Mouse (Mus musculus) embryonic fibroblast, embryonic 13.5 days (primary cell): ENCODE measurements around the gene Arl2. TPM values are rescaled to one million over a fixed set of nuclear protein-coding genes. Genes with fewer than 3 reads are reported as not detected.
"Not testable (repeated sequence)": the region's sequence is repeated elsewhere in the genome, so short reads cannot be mapped to it uniquely, and the experiment has no call there.

Experiments used
- H3K27ac ChIP-seq: 2 replicates; pipeline ENCODE4 v1.5.1; 2012; ENCODE audit warnings: low read length, control low read depth, inconsistent platforms; ENCODE audit not compliant: insufficient read depth
- H3K4me1 ChIP-seq: 2 replicates; pipeline ENCODE4 v1.6.1; 2011; ENCODE audit warnings: low read length; ENCODE audit not compliant: control insufficient read depth, insufficient read depth
- H3K4me3 ChIP-seq: 2 replicates; pipeline ENCODE4 v1.5.1; 2011; ENCODE audit warnings: mild to moderate bottlenecking, control low read depth, low read length; ENCODE audit not compliant: insufficient read depth
- CTCF ChIP-seq: IDR thresholded peaks from 2 replicates; pipeline ENCODE4 v1.5.1; 2011; ENCODE audit warnings: mild to moderate bottlenecking, control low read depth, low read length, moderate library complexity, borderline replicate concordance; ENCODE audit not compliant: insufficient read depth
- POLR2A ChIP-seq: IDR thresholded peaks from 2 replicates; pipeline ENCODE4 v1.6.1; 2011; ENCODE audit warnings: low read depth, mild to moderate bottlenecking, control low read depth, low read length, moderate library complexity
- polyA plus RNA-seq: library from polyadenylated mRNA; stranded (reverse); fragments of >200 nt; gene quantifications from 2 replicates; pipeline ENCODE4 v1.2.4, GENCODE M21; 2011; ENCODE audit warnings: low read depth; ENCODE audit not compliant: missing spikeins, insufficient read length

The Arl2 gene
- polyA plus RNA-seq, 1 experiment: 56.2 TPM

DNA sequence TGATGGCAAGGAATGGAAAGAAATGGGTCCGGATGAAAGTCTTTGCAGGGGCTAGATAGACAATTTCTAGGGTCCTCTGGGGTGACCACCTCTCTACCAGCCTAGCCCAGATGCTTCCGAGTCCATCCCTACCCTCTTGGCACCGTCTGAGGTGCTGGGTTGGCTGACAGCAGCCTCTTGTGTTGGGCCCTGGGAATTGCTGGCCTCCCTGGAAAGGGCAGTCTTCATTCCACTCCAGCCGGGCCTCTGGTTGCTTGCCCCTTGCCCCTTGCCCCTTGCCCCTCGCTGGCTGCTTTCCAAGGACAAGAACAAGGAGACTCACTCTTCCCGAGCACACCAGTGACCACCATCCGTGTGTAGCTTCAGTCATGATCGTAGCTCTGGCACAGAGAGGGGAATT, 15.0 kb upstream of the Arl2 start:
- no peaks in the 10 kb centered on the region for H3K4me1 ChIP-seq
- H3K27ac ChIP-seq: no peak overlapping the region
- no peak overlapping the region for H3K4me3 ChIP-seq
- no peak for TF ChIP-seq POLR2A
- peak; percentile 24; the same call in 1 of the 2 replicates for TF ChIP-seq CTCF

DNA sequence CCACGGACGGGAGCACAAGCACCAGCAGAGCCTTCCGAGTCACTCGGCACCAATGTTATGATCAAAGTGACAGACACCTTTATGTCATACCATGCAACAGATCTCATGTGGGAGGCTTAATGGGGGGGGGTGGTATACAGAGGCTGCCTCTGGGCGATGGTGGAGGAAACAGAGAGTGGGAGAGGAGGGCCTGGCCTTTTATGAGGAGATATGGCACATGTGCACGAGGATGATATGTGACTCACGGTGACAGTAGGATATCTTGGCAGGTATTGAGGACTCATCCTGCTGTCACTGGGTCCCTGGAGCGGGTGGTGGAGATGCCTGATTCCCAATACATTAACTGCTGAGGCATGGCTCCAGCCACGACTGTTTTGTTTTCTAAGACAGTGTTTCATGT, 13.8 kb upstream of the Arl2 start:
- no peak for TF ChIP-seq POLR2A
- no peak for TF ChIP-seq CTCF
- H3K4me1 ChIP-seq: no peaks in the 10 kb centered on the region
- H3K4me3 ChIP-seq: no peak overlapping the region
- no peak overlapping the region for H3K27ac ChIP-seq

DNA sequence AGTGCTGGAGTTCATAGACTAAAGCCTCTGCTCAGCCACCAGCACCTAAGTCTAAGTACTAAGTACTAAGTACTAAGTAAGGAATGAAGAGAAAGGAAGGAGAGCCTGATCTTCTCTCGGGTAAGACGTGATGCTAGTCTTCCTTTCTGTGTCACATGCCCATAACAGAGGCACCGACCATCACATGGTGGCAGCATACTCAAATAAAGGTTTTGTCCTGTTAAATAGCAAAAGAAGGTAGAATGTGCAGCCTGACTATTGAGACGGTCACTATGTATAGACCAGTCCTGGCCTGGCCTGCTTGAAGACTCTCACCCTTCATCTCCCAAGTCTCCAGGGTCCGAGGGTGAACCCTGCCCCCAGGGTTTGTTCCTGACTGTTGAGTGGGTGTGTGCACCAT, 3.5 kb upstream of the Arl2 start:
- no peak overlapping the region for H3K4me3 ChIP-seq
- H3K27ac ChIP-seq: no peak overlapping the region
- TF ChIP-seq POLR2A (no peak), CTCF (no peak)
- no peaks in the 10 kb centered on the region; the same call in 1 of the 2 replicates for H3K4me1 ChIP-seq

DNA sequence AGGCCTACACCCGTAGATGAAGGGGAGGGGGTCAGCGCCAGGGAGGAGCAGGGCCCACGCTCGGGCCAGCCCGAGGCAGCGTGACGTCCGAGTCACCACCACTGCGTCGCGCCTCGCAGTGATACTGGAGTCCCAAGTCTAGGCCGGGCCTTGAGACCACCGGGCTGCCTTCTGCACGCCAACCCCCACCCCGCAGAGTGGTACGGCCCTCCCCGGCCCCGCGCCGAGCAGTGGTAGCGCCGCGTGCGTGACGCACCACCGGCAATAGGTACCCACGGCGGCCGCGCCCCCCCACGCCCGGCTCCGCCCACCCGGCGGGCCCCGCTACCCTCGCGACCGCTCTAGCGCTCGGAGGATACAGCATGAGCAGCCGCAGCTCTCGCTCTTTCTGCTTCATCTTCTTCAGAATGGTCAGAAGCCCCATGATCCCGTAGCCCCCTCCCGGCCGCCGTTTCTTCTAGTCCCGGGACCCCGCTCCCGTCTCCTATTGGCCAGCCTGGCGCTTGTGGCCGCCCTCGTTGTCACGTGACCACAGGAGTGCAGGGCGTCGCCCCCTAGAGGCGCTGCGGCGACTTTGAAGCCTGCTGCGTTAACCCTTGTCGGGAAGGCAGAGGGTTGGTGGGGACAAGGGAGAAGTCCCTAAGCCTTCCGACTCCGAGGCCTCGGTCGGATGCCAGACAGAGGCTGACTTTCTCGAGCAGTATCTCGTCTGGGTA, 512 bp downstream of the Arl2 start, which contains the start of gene Batf2:
Gene Batf2, plus strand, starts transcription at position 306 of the 716 bp plus-strand sequence.
- Histone ChIP-seq H3K27ac (peak within 1 kb of the TSS; percentile 93), H3K4me1 (peaks cover 7% of the 10 kb centered on the region), H3K4me3 (peak within 1 kb of the TSS; percentile 51)
- TF ChIP-seq POLR2A: peak; percentile 60
- TF ChIP-seq CTCF: peak; percentile 76

DNA sequence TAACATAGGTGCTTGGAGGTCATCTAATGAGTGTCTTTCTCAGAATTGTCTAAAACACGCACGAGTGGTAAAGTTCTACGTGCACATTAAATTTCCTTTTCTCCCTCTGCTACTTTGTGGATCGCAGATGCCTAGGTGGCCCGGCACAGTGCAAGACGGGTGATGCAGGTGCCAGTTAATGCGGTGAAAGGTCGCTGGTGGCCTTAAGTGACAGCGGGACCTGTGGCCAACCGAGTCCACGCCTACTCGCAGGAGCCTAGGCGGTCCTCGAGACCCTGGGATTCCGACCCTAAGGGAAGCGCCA, 1.0 kb downstream of the Arl2 start:
- Histone ChIP-seq H3K4me3 (peak overlapping the region; percentile 51), H3K27ac (peak overlapping the region; percentile 93), H3K4me1 (peaks cover 9% of the 10 kb centered on the region)
- TF ChIP-seq POLR2A: no peak; the same call in 1 of the 2 replicates
- no peak for TF ChIP-seq CTCF

DNA sequence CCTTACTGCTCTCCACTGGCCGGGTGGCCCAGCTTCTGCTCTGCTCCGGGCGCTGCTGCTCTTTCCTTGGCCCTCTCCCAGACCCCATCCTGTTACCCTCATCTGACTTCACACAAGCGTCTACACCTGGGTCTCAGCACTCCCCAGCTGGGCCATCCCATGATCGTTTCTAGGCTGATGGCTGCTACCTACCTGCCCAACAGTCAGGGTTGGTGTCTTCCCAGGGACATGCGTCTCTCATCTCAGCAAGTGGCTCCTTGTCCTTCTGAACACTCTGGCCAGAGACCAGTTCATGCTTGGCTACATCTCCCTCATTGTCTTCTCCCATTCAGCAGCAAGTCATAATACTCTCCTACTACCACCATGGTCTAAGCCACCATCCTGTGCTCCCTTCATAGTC, 1.6 kb downstream of the Arl2 start:
- TF ChIP-seq CTCF: no peak
- TF ChIP-seq POLR2A: no peak
- Histone ChIP-seq H3K4me1 (peaks cover 9% of the 10 kb centered on the region), H3K27ac (no peak overlapping the region), H3K4me3 (no peak overlapping the region)

DNA sequence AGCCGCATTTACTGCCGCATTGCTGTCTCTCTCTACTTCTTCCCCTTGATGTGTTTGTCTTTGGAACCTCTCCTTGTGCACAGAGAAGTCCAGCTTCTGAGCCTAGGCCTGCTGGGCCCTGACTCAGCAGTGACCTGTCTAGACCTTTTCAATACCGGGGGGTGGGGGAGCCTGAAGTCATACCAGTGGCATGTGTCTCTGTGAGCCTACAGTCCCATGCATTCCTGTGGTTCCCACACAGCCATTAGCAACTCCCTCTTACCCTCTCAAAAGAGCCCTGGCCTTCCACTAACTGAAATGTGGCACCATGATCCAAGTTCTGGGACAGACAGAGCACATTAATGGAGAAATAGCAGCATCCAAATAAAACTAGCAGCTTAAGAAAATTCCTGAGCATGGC, 5.0 kb downstream of the Arl2 start:
- no peak overlapping the region for H3K4me3 ChIP-seq
- peak overlapping the region; percentile 95 for H3K27ac ChIP-seq
- peaks cover 9% of the 10 kb centered on the region for H3K4me1 ChIP-seq
- TF ChIP-seq CTCF (no peak), POLR2A (no peak)

DNA sequence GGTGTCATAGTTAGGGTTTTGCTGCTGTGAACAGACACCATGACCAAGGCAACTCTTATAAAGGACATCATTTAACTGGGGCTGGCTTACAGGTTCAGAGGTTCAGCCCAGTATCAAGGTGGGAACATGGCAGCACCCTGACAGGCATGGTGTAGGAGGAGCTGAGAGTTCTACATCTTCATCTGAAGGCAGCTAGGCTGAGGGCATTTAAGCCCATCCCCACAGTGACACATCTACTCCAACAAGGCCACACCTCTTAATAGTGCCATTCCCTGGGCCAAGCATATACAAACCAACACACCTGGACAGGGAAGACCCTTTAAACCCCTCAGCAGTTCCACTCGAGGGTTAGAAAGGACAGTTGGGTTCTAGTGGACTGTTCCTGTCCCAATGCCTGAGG, 8.2 kb downstream of the Arl2 start:
- H3K27ac ChIP-seq, H3K4me3 ChIP-seq, H3K4me1 ChIP-seq: not testable (repeated sequence)

DNA sequence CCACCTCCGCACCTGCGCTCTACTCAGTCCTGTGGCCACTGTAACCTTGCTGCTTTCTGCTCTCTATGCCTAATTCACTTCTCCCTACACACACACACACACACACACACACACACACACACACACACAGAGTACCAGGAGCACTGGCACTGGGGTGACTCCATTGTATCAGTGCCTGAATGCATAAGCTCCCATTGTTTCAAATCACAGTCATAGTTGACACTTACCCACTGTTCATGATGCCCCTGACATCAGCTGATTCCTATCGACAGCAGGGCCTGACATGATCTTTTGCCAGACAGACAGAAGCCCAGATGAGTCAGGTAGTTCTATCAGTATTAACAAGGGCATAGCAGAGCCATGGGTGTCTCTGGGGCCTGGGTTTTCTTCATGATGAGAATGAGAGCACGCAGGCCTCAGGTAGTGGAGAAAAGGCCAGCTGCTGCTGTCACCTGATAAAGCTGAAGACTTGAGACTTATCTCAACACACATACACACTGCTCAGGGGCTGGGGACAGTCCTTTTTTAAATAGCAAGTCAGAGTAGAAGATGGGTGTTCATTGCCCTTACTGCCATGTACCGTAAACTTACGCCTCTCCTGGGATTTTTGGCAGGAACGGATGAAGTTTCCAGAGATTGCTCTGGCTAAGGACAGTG, 9.0 kb downstream of the Arl2 start:
- H3K4me1 ChIP-seq: peaks cover 9% of the 10 kb centered on the region
- no peak overlapping the region for H3K4me3 ChIP-seq
- TF ChIP-seq CTCF: no peak
- no peak for TF ChIP-seq POLR2A
- H3K27ac ChIP-seq: no peak overlapping the region

DNA sequence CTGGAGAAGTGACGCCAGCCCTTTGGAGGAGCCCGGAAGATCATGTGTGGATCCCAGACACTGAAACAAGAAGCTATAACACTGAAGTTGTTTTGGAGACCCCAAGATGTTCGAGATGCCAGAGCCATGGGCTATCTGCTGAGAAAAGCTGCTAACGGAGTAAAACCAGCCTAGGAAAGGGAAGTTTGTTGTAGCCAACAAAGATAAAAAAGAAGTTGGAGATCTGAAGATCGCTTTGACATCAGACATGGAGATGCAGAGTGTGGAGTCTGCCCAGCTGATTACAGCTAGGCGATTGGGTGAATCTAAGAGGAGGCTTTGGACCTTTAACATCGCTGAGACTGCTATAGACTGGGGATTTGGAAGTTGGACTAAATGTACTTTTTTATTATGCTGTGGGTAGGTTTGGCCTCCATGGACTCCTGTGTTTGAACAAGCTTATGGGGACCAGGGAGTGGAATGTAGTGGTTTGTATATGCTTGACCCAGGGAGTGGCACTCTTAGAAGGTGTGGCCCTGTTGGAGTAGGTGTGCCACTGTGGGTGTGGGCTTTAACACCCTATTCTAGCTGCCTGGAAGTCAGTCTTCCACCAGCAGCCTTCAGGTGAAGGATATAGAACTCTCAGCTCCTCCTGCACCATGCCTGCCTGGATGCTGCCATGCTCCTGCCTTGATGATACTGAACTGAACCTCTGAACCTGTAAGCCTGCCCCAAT, 10.8 kb downstream of the Arl2 start:
- H3K4me3 ChIP-seq, H3K27ac ChIP-seq, H3K4me1 ChIP-seq: not testable (repeated sequence)
